Mouse (Mus musculus) hematopoietic stem cell, adult 5-6 weeks (primary cell): ENCODE measurements at regions not wholly inside any gene's neighbourhood (a gene's known extent, or its start where the extent isn't known, plus 50 kb on each side); places are given as distances from the start of the nearest gene placed in this dataset.

ENCODE experiments used
- ATAC-seq, 2 experiments: fragments of 125-278 bp in 1 of 2; replicated peaks in 1 of 2; 2 replicates each; pipeline ENCODE4 v1.8.0; 2016 to 2017; ENCODE audit warnings: inconsistent platforms in 2 of 2, mild to moderate bottlenecking in 2 of 2, moderate number of reproducible peaks in 2 of 2, low read depth in 1 of 2, moderate TSS enrichment in 1 of 2; ENCODE audit not compliant: low FRiP score in 2 of 2, poor library complexity in 2 of 2, severe bottlenecking in 2 of 2, insufficient read depth in 1 of 2, low TSS enrichment in 1 of 2

DNA sequence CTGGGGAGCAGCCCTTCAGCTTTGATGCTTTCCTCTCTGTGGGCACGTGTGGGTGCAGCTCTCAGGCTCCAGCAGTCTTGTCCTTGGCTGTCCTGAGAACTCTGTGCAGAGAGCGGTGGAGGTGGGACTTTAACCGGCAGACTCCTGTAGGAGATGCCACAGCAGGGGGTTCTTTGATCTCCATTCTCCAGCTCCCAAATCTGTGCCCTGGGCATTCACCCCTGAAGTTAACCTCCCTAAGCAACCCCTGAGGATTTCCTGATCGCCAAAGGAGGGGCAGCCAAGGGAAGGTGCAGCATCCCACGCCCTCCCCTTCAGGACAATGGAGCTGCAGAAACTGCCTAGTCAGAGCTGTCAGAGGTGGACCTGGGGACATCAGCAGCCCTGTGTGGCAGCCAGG, 73.2 kb upstream of the Spaca7 start:
- ATAC-seq: no peak

DNA sequence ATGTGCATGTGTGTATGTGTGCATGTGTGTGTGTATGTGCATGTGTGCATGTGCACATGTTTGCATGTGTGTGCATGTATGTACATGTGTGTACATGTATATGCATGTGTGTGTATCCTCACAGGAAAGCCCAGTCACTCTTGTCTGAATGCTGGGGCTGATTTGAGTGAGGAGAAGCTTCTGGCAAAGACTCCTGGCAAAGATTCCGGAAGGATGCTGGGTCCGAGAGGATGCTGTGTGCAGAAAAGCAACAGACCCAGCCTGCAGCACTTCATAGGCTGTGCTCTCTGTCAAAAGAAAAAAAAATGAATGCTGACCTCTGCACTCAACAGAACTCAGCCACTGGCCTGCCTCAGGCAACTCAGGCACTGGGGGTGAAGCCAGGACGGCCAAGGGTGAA, 72.5 kb upstream of the Spaca7 start:
- no peak for ATAC-seq

DNA sequence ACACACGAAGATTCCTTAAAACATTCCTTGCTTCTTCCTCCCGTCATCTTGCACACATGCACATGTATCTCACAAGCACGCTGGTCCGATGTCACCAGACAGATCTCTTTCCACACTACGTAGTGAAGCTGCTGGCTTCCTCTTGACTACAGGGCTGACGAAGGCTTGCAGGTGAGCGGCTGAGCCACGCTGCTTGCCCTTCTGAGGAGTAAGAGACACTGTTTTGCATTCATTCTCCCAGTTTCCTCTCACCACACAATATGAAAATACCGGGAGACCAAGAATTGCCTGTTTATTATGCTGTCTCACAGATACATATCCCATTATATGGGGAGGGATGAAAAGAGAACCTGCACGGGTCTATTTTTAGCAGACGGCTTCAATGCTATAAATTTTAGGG, 71.0 kb upstream of the Spaca7 start:
- no peak for ATAC-seq

DNA sequence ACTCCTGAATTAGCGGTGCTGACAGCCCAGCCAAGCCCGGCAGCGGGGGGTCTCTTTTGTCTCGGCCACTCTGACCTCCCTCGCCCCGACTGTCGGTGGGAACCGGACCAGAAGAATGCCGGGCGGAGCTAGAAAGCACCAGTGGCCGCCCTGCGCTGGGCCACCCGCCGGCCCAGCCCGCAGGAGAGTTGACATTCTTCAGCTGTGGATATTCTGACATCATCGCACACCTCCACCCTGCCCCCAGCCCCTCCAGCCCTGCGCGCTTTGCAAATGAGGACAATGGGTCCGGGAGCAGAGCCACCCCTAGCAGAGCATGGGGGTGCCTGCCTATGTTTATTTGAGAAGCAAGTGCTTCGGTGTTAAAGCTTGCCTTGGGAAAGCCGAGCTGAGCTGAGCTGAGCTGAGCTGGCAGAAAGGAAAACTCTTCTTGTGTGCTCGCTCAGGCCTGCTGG, 70.5 kb upstream of the Spaca7 start:
- no peak for ATAC-seq

DNA sequence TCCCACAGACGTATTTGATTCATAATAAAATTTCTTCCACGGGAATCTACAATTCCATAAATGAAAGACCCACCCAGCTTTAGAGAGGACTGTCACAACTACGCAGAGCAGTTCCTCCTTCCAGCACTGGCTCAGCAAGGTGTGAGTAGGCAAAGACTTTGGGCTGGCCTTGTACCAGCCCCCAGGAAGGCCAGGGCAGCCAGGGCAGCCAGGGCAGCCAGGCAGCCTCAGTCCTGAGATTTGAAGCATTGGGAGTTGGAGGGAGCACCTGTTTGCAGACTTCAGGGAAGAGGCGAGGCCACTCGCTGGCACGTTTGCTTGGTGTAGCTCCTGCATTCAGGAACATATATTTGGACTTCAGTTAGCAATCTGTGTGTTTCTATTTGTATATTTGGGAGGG, 70.0 kb upstream of the Spaca7 start:
- no peak for ATAC-seq

DNA sequence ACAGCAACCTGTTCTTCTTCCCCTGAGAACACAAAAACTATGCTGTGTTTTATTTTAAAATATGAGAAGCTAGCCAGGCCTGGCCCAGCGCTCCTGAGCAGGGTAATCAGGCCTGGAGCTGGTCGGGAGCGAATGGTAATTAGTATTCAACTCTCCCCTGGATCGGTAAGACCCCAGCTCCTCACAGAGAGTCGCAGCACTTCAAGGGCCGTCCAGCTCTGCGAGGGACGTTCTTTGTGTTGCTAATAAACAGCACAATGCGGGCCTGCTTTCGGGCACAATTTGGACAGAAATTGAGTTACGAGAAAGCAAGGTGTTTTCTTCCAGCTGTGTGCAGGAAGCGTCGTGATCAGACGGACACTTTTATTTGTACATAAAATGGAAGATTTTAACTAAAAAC, 69.5 kb upstream of the Spaca7 start:
- no peak for ATAC-seq

DNA sequence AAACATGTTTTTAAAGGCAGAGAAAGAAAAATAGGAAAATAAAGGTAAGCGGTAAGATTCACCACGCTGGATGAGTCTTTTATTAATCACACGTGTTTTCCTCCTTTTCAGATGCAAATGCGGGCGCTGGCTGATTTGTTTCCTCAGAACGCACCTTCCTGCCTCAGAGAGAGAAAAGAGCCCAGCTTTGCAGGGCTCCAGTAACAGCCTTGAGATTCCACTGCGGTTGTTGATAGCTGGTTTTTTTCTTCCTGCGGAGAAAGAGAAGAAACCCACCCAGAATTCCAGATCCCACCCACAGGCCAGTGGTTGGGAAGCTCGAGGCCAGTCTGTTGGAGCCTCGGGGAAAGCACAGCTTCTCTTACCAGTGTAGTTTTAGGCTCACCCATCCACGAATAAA, 68.6 kb upstream of the Spaca7 start:
- ATAC-seq: no peak

DNA sequence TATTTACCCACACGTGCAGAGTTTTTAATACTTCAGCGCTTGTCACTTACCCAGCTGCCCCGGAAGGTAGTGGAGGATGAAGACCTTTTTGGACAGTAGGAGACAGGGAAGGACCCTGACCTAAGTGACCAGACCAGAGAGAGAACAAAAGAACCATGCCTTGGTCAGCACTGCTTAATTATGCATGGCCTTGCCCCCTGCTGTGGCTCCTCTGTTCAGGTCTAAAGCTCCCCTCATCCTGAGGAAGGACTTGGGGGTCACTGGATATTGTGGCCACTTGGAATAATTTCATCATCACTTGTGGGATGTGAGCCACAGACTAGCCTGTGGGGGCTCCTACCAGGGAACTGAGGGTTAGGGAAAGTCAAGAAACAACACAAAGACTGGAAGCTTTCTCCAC, 68.1 kb upstream of the Spaca7 start:
- ATAC-seq: no peak

DNA sequence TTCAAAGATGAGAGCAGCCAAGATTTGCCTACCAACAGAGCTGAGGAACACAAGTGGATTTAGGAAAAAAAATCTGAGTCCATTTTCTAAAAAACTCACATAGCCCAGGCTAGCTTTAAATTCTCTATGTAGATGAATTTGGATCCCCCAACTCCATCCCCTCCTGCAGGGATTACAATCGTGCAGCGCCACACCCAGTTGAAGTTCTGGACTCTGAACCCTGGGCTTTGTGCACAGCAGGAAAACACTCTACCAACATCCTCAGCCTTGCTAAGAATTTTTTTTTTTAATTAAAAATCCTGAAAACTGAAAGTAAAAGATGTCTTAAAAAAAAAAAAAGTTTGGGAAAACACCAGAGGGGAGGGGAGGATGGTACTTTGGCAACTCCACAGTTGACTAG, 62.6 kb upstream of the Spaca7 start:
- ATAC-seq: no peak

DNA sequence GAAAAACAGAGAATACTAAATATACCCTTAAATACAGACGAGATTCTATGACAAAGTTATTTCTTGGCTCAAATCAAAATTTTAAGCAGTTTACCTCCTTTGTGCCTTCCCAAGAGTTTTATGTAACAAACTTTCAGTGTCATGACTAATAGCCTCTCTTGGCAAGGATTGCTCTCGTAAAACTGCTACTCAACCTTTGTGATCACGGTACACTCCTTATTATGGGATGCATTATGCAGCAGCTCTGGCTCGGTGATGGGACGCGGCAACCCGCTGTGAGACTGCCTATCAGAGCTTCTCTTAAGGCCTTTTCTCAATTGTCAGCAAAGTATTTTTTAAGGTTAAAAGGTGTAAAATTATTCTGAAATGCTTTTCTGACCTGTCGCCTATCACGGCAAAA, 59.8 kb upstream of the Spaca7 start:
- no peak for ATAC-seq

DNA sequence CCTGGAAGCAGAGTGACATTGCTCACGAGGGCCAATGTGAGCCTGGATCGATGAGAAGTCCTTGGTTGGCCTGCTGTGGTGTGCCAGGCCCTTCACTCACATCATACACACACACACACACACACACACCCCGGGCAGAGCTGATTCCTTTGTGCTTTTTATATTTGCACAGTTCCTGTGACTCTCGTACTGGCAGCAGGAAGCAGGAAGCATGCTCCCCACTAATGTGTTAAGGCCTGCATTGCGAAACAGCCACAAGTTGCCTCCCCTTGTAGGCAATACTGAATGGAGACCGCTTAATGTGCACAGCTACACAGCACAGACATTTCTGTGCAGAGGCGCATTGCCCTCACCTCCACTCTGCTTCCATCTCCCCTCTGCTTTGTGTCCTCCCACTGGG, 58.7 kb upstream of the Spaca7 start:
- no peak; a peak in 1 of 4 replicates for ATAC-seq

DNA sequence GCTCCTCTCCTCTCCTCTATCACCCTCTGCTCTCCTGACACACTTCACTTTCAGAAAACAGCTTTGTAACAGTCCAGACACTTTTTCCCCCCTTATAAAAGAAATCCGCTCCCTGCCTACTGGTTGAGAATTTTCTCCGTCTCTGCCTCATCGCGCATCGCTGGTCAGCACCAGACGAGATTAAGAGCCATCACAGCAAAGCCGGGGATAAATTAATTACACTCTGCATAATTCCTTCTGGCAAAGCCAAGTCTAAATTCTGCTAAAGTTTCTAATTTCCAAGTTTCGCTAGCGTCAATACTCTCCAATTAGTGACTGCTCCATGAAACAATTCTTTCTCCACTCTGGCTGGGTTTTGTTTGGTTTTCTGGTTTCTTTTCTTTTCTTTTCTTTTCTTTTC, 51.2 kb upstream of the Spaca7 start:
- no peak for ATAC-seq
